Mouse (Mus musculus) kidney, adult 2 months (tissue): Measurements from ENCODE around the gene Gatad2a. TPM values are rescaled to one million over a fixed set of nuclear protein-coding genes. Genes with fewer than 3 reads are reported as not detected.
A peak's percentile ranks its signal among the peaks of the same experiment; 100 is the strongest.

Source experiments
- DNase-seq: peaks from one replicate; pipeline ENCODE4 v3.0.0; 2021
- H3K27ac ChIP-seq: fragments of 200-500 bp; 2 replicates; pipeline ENCODE4 v1.5.1; 2012; ENCODE audit warnings: low read depth, low read length, control low read depth, inconsistent platforms; ENCODE audit not compliant: insufficient read depth
- H3K27me3 ChIP-seq: fragments of 200-500 bp; replicated peaks from 2 replicates; pipeline ENCODE4 v1.6.1; 2012; ENCODE audit warnings: mild to moderate bottlenecking, moderate library complexity, low read length, inconsistent platforms; ENCODE audit not compliant: control insufficient read depth, insufficient read depth
- H3K36me3 ChIP-seq: fragments of 200-500 bp; 2 replicates; pipeline ENCODE4 v1.6.1; 2012; ENCODE audit warnings: mild to moderate bottlenecking, moderate library complexity, low read length, inconsistent platforms; ENCODE audit not compliant: control insufficient read depth, insufficient read depth
- H3K4me1 ChIP-seq: fragments of 200-500 bp; 2 replicates; pipeline ENCODE4 v1.6.1; 2011; ENCODE audit warnings: low read length; ENCODE audit not compliant: control insufficient read depth, insufficient read depth
- H3K4me3 ChIP-seq: fragments of 200-500 bp; 2 replicates; pipeline ENCODE4 v1.5.1; 2011; ENCODE audit warnings: mild to moderate bottlenecking, low read depth, low read length, control low read depth; ENCODE audit not compliant: insufficient read depth
- CTCF ChIP-seq: fragments of 200-500 bp; conservative IDR thresholded peaks from 2 replicates; pipeline ENCODE4 v1.5.1; 2011; ENCODE audit warnings: low read depth, mild to moderate bottlenecking, control low read depth, low read length, moderate library complexity, mixed read lengths; ENCODE audit not compliant: insufficient read depth, insufficient read length
- POLR2A ChIP-seq: fragments of 200-500 bp; IDR thresholded peaks from one replicate; pipeline ENCODE4 v1.6.1; 2011; ENCODE audit warnings: low read depth, low read length, control low read depth
- WGBS: fragments of 180-500 bp; shearing (Covaris S2); methylation state at CpG from one replicate; pipeline ENCODE4 v1.1.7; 2018; 5-methylcytosine and 5-hydroxymethylcytosine counted together
- polyA plus RNA-seq: library from polyadenylated mRNA; depleted of rRNA; stranded (reverse); fragments of >200 nt; gene quantifications from 2 replicates; pipeline ENCODE4 v1.2.3, GENCODE M21; 2012

Gatad2a gene
- polyA plus RNA-seq, 1 experiment = 60.9 TPM

GRCm38 (mm10) chr8:69882021-69882756, 114.0 kb downstream of the Gatad2a start:
- Histone ChIP-seq H3K27me3 (0 out of 2 replicates have a peak, but pooled peaks cover 3% of the 10 kb centered on the region), H3K4me3 (peak overlapping the region; percentile 27; the same call in 1 of the 2 replicates), H3K4me1 (no peaks in the 10 kb centered on the region), H3K36me3 (no peaks in the 10 kb centered on the region), H3K27ac (no peak overlapping the region)
- peak; percentile 73 for DNase-seq
- TF ChIP-seq CTCF (no peak), POLR2A (no peak)
- 5% methylated on average over 103 of the region's 103 CpGs for WGBS

GRCm38 (mm10) chr8:69881261-69881865, 114.8 kb downstream of the Gatad2a start:
- Histone ChIP-seq H3K27me3 (0 out of 2 replicates have a peak, but pooled peaks cover 3% of the 10 kb centered on the region), H3K36me3 (no peaks in the 10 kb centered on the region), H3K4me3 (peak overlapping the region; percentile 27; the same call in 1 of the 2 replicates), H3K27ac (no peak overlapping the region), H3K4me1 (no peaks in the 10 kb centered on the region)
- TF ChIP-seq CTCF (no peak), POLR2A (no peak)
- DNase-seq = no peak
- 20% methylated on average over 79 of the region's 79 CpGs for WGBS

- WGBS = 17% methylated on average over 37 of the region's 37 CpGs
- no peak overlapping the region for H3K4me3 ChIP-seq
- no peaks in the 10 kb centered on the region for H3K36me3 ChIP-seq
- H3K27ac ChIP-seq = no peak overlapping the region
- DNase-seq = no peak
- TF ChIP-seq POLR2A = no peak
- TF ChIP-seq CTCF = no peak
- no peaks in the 10 kb centered on the region for H3K4me1 ChIP-seq
- H3K27me3 ChIP-seq = 0 out of 2 replicates have a peak, but pooled peaks cover 3% of the 10 kb centered on the region
Measured at GRCm38 (mm10) chr8:69880841-69881240, 115.3 kb downstream of the Gatad2a start.

GRCm38 (mm10) chr8:69879678-69880077, 116.5 kb downstream of the Gatad2a start:
- Histone ChIP-seq H3K4me3 (no peak overlapping the region), H3K27ac (no peak overlapping the region), H3K36me3 (no peaks in the 10 kb centered on the region), H3K4me1 (no peaks in the 10 kb centered on the region), H3K27me3 (0 out of 2 replicates have a peak, but pooled peaks cover 3% of the 10 kb centered on the region)
- DNase-seq = no peak
- 71% methylated on average over 8 of the region's 8 CpGs for WGBS
- TF ChIP-seq POLR2A (no peak), CTCF (no peak)

- 77% methylated on average over 3 of the region's 3 CpGs for WGBS
- Histone ChIP-seq H3K27me3 (0 out of 2 replicates have a peak, but pooled peaks cover 3% of the 10 kb centered on the region), H3K27ac (no peak overlapping the region), H3K4me1 (no peaks in the 10 kb centered on the region), H3K36me3 (no peaks in the 10 kb centered on the region), H3K4me3 (no peak overlapping the region)
- TF ChIP-seq CTCF = no peak
- TF ChIP-seq POLR2A = no peak
- DNase-seq = no peak
Measured at GRCm38 (mm10) chr8:69877992-69878391, 118.2 kb downstream of the Gatad2a start.

GRCm38 (mm10) chr8:69877396-69877795, 118.8 kb downstream of the Gatad2a start:
- no peak overlapping the region for H3K27ac ChIP-seq
- no peaks in the 10 kb centered on the region for H3K27me3 ChIP-seq
- no peak overlapping the region for H3K4me3 ChIP-seq
- TF ChIP-seq CTCF (no peak), POLR2A (no peak)
- DNase-seq = no peak
- H3K36me3 ChIP-seq = no peaks in the 10 kb centered on the region
- no peaks in the 10 kb centered on the region for H3K4me1 ChIP-seq
- 91% methylated on average over 4 of the region's 4 CpGs for WGBS

- WGBS = 77% methylated on average over 10 of the region's 10 CpGs
- TF ChIP-seq CTCF (no peak), POLR2A (no peak)
- H3K27me3 ChIP-seq = no peaks in the 10 kb centered on the region
Measured at GRCm38 (mm10) chr8:69876967-69877366, 119.2 kb downstream of the Gatad2a start.

More at GRCm38 (mm10) chr8:69876967-69877366, 119.2 kb downstream of the Gatad2a start:
- DNase-seq = no peak
- no peak overlapping the region for H3K27ac ChIP-seq
- H3K36me3 ChIP-seq = no peaks in the 10 kb centered on the region
- no peaks in the 10 kb centered on the region for H3K4me1 ChIP-seq
- H3K4me3 ChIP-seq = no peak overlapping the region
